Mouse (Mus musculus): ENCODE measurements at regions not wholly inside any gene's neighbourhood (a gene's known extent, or its start where the extent isn't known, plus 50 kb on each side); places are given as distances from the start of the nearest gene placed in this dataset.

- 0 out of 2 replicates have a peak, but pooled peaks cover 2% of the 10 kb centered on the region for H3K27me3 ChIP-seq (ENCODE audit: insufficient read depth, low read length)
- ATAC-seq (ENCODE audit: extremely low read depth, insufficient number of reproducible peaks, low FRiP score, poor library complexity, severe bottlenecking): no peak
- no peaks in the 10 kb centered on the region for H3K9me3 ChIP-seq (replicated peaks)
- no peaks in the 10 kb centered on the region for H3K4me1 ChIP-seq (ENCODE audit: insufficient read depth, low read depth, low read length)
- H3K36me3 ChIP-seq (replicated peaks): no peaks in the 10 kb centered on the region
- TF ChIP-seq POLR2AphosphoS5 (IDR thresholded peaks at IDR 0.05; ENCODE audit: insufficient replicate concordance, low read depth, low read length): no peak
- no peak for TF ChIP-seq GATA2 (IDR thresholded peaks at IDR 0.05; ENCODE audit: borderline replicate concordance, low read depth, low read length)
- no peak for TF ChIP-seq CTCF (IDR thresholded peaks at IDR 0.05; ENCODE audit: low read depth, low read length)
- no peak for TF ChIP-seq GATA1 (IDR thresholded peaks at IDR 0.05; ENCODE audit: borderline replicate concordance, low read length)
- no peak for TF ChIP-seq TAL1 (conservative IDR thresholded peaks at IDR 0.05; ENCODE audit: low read depth, low read length)
- H3K4me3 ChIP-seq (ENCODE audit: low read depth, low read length): no peak overlapping the region
- no peak for DNase-seq (ENCODE audit: low spot score)
These were observed 208.8 kb upstream of the Ercc4 start for GRCm38 (mm10) chr16:12900670-12901069.

- no peak for TF ChIP-seq TAL1 (conservative IDR thresholded peaks at IDR 0.05; ENCODE audit: low read depth, low read length)
- no peak for TF ChIP-seq POLR2AphosphoS5 (IDR thresholded peaks at IDR 0.05; ENCODE audit: insufficient replicate concordance, low read depth, low read length)
- TF ChIP-seq GATA1 (IDR thresholded peaks at IDR 0.05; ENCODE audit: borderline replicate concordance, low read length): no peak
- Histone ChIP-seq H3K27me3 (ENCODE audit: insufficient read depth, low read length) (0 out of 2 replicates have a peak, but pooled peaks cover 2% of the 10 kb centered on the region), H3K4me1 (ENCODE audit: insufficient read depth, low read depth, low read length) (no peaks in the 10 kb centered on the region), H3K9me3 (replicated peaks) (no peaks in the 10 kb centered on the region), H3K4me3 (ENCODE audit: low read depth, low read length) (no peak overlapping the region), H3K36me3 (replicated peaks) (no peaks in the 10 kb centered on the region)
- ATAC-seq (ENCODE audit: extremely low read depth, insufficient number of reproducible peaks, low FRiP score, poor library complexity, severe bottlenecking) (no peak), DNase-seq (ENCODE audit: low spot score) (no peak)
These were observed 208.1 kb upstream of the Ercc4 start for GRCm38 (mm10) chr16:12901096-12901995.

- no peak for TF ChIP-seq CTCF (IDR thresholded peaks at IDR 0.05; ENCODE audit: low read depth, low read length)
- TF ChIP-seq GATA2 (IDR thresholded peaks at IDR 0.05; ENCODE audit: borderline replicate concordance, low read depth, low read length): no peak
- TF ChIP-seq POLR2AphosphoS5 (IDR thresholded peaks at IDR 0.05; ENCODE audit: insufficient replicate concordance, low read depth, low read length): no peak
- TF ChIP-seq GATA1 (IDR thresholded peaks at IDR 0.05; ENCODE audit: borderline replicate concordance, low read length): no peak
- TF ChIP-seq TAL1 (conservative IDR thresholded peaks at IDR 0.05; ENCODE audit: low read depth, low read length): no peak
- DNase-seq (ENCODE audit: low spot score) (no peak), ATAC-seq (ENCODE audit: extremely low read depth, insufficient number of reproducible peaks, low FRiP score, poor library complexity, severe bottlenecking) (no peak)
These were observed 207.5 kb upstream of the Ercc4 start for GRCm38 (mm10) chr16:12901996-12902319.

DNA sequence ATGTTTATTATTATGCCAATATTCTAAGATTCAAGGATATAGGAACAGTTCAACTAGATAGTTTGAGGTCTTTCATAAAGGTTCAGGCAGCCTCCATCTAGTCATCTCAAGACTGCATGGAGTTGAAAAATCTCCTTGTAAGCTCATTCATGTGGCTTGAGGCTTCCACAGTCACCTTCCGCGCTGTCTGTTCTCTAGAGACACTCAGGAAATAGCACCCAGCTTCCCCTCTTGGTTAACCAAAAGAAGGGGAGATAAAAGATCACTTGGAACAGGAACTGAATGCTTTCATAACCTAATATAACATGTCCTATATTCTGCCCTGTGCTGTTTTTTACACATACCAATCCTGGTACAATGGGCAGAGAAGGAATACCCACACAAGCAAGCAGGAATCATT lies 206.3 kb upstream of the Ercc4 start:
- TF ChIP-seq CTCF (IDR thresholded peaks at IDR 0.05; ENCODE audit: low read depth, low read length) (no peak), GATA1 (IDR thresholded peaks at IDR 0.05; ENCODE audit: borderline replicate concordance, low read length) (no peak), TAL1 (conservative IDR thresholded peaks at IDR 0.05; ENCODE audit: low read depth, low read length) (no peak), POLR2AphosphoS5 (IDR thresholded peaks at IDR 0.05; ENCODE audit: insufficient replicate concordance, low read depth, low read length) (no peak), GATA2 (IDR thresholded peaks at IDR 0.05; ENCODE audit: borderline replicate concordance, low read depth, low read length) (no peak)
- no peak for ATAC-seq (ENCODE audit: extremely low read depth, insufficient number of reproducible peaks, low FRiP score, poor library complexity, severe bottlenecking)
- no peak overlapping the region for H3K4me3 ChIP-seq (ENCODE audit: low read depth, low read length)

More at GRCm38 (mm10) chr16:12901996-12902319, 207.5 kb upstream of the Ercc4 start:
- H3K4me3 ChIP-seq (ENCODE audit: low read depth, low read length): no peak overlapping the region
- H3K9me3 ChIP-seq (replicated peaks): no peaks in the 10 kb centered on the region
- H3K27me3 ChIP-seq (ENCODE audit: insufficient read depth, low read length): 0 out of 2 replicates have a peak, but pooled peaks cover 2% of the 10 kb centered on the region
- no peaks in the 10 kb centered on the region for H3K4me1 ChIP-seq (ENCODE audit: insufficient read depth, low read depth, low read length)
- no peaks in the 10 kb centered on the region for H3K36me3 ChIP-seq (replicated peaks)

GRCm38 (mm10) chr16:12904937-12905336 lies 204.5 kb upstream of the Ercc4 start:
- ATAC-seq (ENCODE audit: extremely low read depth, insufficient number of reproducible peaks, low FRiP score, poor library complexity, severe bottlenecking) (no peak), DNase-seq (ENCODE audit: low spot score) (no peak)
- Histone ChIP-seq H3K27me3 (ENCODE audit: insufficient read depth, low read length) (0 out of 2 replicates have a peak, but pooled peaks cover 2% of the 10 kb centered on the region), H3K9me3 (replicated peaks) (no peaks in the 10 kb centered on the region), H3K4me3 (ENCODE audit: low read depth, low read length) (no peak overlapping the region), H3K4me1 (ENCODE audit: insufficient read depth, low read depth, low read length) (no peaks in the 10 kb centered on the region), H3K36me3 (replicated peaks) (no peaks in the 10 kb centered on the region)
- TF ChIP-seq GATA1 (IDR thresholded peaks at IDR 0.05; ENCODE audit: borderline replicate concordance, low read length) (no peak), CTCF (IDR thresholded peaks at IDR 0.05; ENCODE audit: low read depth, low read length) (no peak), GATA2 (IDR thresholded peaks at IDR 0.05; ENCODE audit: borderline replicate concordance, low read depth, low read length) (no peak), TAL1 (conservative IDR thresholded peaks at IDR 0.05; ENCODE audit: low read depth, low read length) (no peak), POLR2AphosphoS5 (IDR thresholded peaks at IDR 0.05; ENCODE audit: insufficient replicate concordance, low read depth, low read length) (no peak)

More for the DNA sequence above, 206.3 kb upstream of the Ercc4 start:
- no peaks in the 10 kb centered on the region for H3K36me3 ChIP-seq (replicated peaks)
- DNase-seq (ENCODE audit: low spot score): no peak
- 0 out of 2 replicates have a peak, but pooled peaks cover 2% of the 10 kb centered on the region for H3K27me3 ChIP-seq (ENCODE audit: insufficient read depth, low read length)
- no peaks in the 10 kb centered on the region for H3K9me3 ChIP-seq (replicated peaks)
- no peaks in the 10 kb centered on the region for H3K4me1 ChIP-seq (ENCODE audit: insufficient read depth, low read depth, low read length)

- no peaks in the 10 kb centered on the region for H3K9me3 ChIP-seq (replicated peaks)
- no peak for DNase-seq (ENCODE audit: low spot score)
- no peaks in the 10 kb centered on the region for H3K4me1 ChIP-seq (ENCODE audit: insufficient read depth, low read depth, low read length)
- H3K36me3 ChIP-seq (replicated peaks): no peaks in the 10 kb centered on the region
- no peak overlapping the region for H3K4me3 ChIP-seq (ENCODE audit: low read depth, low read length)
- TF ChIP-seq CTCF (IDR thresholded peaks at IDR 0.05; ENCODE audit: low read depth, low read length) (no peak), GATA2 (IDR thresholded peaks at IDR 0.05; ENCODE audit: borderline replicate concordance, low read depth, low read length) (no peak), POLR2AphosphoS5 (IDR thresholded peaks at IDR 0.05; ENCODE audit: insufficient replicate concordance, low read depth, low read length) (no peak), TAL1 (conservative IDR thresholded peaks at IDR 0.05; ENCODE audit: low read depth, low read length) (no peak), GATA1 (IDR thresholded peaks at IDR 0.05; ENCODE audit: borderline replicate concordance, low read length) (no peak)
- H3K27me3 ChIP-seq (ENCODE audit: insufficient read depth, low read length): peaks cover 8% of the 10 kb centered on the region
- no peak for ATAC-seq (ENCODE audit: extremely low read depth, insufficient number of reproducible peaks, low FRiP score, poor library complexity, severe bottlenecking)
These were observed 184.8 kb upstream of the Ercc4 start for GRCm38 (mm10) chr16:12924668-12925067.
